Mouse (Mus musculus) left cerebral cortex, adult 18-20 months (tissue): ENCODE results near the gene Gprc5a. TPM values are rescaled to one million over a fixed set of nuclear protein-coding genes. Genes with fewer than 3 reads are reported as not detected.

Experiments
- DNase-seq, 2 experiments: peaks; one replicate each; pipeline ENCODE4 v3.0.0; 2021 to 2022; ENCODE audit warnings: low spot score in 2 of 2, mixed read lengths in 1 of 2
- long read RNA-seq, 2 experiments: library from polyadenylated mRNA; stranded (forward); transcript quantifications; one replicate each; pipeline ENCODE4 v2.0.0; 2021
- total RNA-seq, 2 experiments: library from RNA; stranded (reverse); gene quantifications; 2 replicates each; pipeline ENCODE4 v1.2.3; 2021

Gprc5a gene
- total RNA-seq: under 1 TPM; 0.26 to 0.79 TPM
- long read RNA-seq, experiment 1, partial matches to known transcripts: 0 of 2 reads
- long read RNA-seq, experiment 1, other reads (novel, unspliced or antisense): 0 of 2 reads
- long read RNA-seq, experiment 2, partial matches to known transcripts: 1 of 2 reads
- long read RNA-seq, experiment 2, other reads (novel, unspliced or antisense): 0 of 2 reads

DNA sequence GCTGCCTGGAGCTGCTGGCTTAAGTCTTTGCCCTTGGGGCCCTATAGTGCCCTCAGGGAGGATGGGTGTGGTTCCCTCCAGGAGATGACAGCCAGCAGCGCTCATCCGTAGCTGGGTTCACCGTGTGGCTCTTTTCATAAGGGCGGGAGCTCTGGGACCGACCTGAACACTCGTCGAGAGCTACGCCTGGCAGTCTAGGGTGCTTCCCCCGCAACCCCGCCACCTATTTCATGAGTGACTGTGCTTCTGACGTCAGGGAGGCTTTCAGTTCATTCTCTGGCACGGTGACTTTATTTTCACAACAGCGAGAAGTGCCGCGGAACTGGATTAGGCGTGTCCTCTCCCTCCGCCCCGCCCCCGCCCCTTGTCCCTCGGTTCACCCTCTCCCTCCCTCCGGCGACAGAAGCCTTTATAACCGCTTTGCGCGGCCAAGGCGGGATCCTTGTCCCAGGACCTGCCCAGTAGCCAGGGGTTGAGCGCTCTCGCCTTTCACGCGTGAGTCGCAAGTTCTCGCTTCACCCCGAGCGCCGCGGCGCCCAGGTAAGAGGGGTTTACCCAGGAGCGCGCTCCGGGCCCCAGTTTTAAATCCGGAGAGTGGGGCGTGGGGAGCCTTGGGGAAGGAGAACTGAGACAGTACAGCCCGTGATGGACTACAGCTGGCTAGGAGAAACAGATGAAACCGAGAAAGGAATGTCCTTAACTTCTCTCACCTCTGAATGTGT, at the start of gene Gprc5a:
TSS of gene Gprc5a (plus strand) at position 416 of the 722 bp plus-strand sequence.
- peak in 1 of 2 experiments; percentile 13 for DNase-seq

- DNase-seq: no peak
These were observed 48.2 kb upstream of the Gprc5a start for GRCm38 (mm10) chr6:135017211-135017610.

- DNase-seq: no peak
These were observed 45.9 kb upstream of the Gprc5a start for GRCm38 (mm10) chr6:135019564-135019963.

GRCm38 (mm10) chr6:135021633-135022032, 43.8 kb upstream of the Gprc5a start:
- no peak for DNase-seq

DNA sequence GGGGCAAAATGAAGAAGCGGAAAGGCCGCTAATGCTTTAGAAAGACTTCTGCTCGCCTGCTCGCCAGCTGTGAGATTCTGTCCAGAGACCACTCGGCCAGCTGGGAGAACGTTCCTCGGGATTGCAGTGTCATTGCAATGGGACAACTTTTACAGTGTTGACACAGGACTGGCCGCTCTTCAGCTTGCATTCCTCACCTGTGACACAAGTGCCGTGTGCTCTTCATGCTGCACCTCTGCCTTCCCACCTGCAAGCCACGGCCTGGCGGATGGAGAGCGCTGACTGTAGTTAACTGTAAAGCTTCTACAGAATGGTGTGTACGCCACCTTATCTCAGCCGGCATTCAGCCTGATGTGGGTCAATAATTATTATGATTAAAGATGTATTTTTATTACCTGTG, 42.1 kb upstream of the Gprc5a start:
- DNase-seq: no peak

DNA sequence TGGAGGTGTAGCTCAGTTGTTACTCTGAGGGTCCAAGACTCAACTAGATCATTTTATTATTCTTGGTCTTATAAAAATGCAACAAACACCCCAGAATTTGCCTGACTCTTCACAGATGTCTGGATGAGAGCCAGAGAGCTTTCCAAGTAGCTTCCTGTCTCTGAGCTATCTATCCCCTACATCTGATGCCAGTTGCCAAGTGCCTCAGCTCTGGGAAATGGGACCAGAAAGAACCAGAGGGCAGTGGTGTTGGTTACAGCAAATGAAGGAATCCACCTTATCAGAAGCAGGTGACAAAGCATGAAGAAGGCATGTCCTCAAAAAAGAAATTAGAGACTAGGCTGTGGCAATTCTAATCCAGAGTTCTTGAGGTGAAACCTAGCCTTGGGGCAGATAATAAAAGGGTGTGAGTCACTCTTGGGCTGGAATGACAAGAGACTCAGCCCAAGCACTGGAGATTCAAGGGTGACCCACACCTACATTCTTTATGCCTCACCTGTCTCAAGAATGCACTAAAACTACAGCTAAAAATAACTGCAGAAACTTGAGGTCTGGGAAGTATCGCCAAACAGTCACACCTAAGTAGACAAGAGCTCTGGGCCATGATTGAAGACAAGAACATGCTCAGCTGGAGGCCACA, 40.5 kb upstream of the Gprc5a start:
- no peak for DNase-seq

DNA sequence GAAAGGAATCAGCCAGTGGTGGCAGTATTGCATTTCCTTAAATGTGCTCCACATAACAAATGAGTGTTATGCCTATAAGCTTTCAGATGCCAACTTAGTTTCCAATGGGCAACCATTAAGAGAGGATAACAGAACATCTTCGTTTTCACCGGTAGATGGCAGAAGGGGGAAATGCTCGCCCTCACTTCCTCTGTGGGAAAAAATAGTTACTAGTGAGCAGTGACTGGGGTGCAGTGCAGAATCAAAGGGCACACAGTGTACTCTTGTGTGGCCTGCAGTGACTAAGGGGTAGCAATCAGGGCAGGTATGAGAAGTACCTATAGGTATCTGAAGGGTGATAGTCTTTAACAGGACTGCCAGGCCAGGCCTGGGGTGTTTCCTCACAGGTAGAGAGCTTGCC, 39.2 kb upstream of the Gprc5a start:
- peak in 1 of 2 experiments; percentile 12 for DNase-seq

DNA sequence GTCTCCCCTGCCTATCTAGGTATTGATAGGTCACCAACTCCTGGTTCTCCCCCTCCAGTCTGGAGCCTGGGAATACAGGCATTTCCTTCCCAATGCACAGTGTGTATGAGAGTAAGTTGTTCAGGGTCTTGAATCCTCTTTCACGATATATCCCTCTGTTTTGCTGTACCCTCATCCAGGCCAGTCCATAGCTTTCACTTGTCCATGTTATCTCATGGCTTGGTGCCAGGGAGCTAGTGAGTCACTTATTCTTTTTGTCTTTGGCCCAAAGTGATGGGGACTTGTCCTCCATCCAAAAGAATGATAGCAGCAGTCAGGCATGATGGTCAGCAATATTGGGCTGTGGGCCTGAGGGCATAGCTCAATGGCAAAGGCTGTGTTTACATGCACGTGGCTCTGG, 38.7 kb upstream of the Gprc5a start:
- no peak for DNase-seq

GRCm38 (mm10) chr6:135029246-135029645, 36.2 kb upstream of the Gprc5a start:
- no peak for DNase-seq

DNA sequence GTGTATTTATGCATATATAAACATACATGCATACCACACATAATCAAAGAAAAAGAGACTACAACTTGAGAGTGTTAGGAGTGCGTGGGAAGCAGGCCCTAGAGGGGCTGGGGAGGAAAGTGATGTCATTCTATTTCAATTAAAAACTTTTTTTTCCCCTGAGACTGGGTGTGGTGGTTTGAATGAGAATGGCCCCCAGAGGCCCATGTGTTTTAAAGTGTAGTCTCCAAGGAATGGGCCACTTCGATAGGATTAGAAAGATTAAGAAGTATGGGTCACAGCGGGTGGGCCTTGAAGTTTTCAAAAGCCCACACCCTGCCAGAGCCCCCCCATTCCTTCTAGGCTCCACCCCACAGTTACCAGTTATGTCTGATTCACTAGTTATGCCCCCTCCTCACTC, 26.8 kb upstream of the Gprc5a start:
- no peak for DNase-seq

GRCm38 (mm10) chr6:135040275-135040871, 25.1 kb upstream of the Gprc5a start:
- DNase-seq: no peak

GRCm38 (mm10) chr6:135041930-135042329, 23.5 kb upstream of the Gprc5a start:
- no peak for DNase-seq

DNA sequence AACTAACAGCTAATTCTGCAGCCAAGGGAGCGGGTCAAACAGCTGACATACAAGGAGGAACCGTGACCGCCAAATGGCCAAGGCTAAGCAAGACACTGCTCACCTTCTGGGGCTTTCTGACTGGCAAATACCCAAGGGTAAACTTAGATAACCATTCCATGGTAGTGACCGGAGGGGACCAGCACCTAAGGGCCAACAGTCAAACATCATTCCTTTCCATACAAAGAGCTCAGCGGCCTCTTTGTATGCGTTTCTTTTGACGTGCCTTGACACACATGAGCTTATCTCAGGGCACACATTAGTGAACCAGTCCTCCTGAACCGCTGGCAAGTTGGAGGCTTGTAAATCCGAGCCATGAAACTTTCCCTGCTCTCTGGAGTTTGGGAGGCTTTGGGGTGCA, 18.2 kb upstream of the Gprc5a start:
- DNase-seq: no peak

DNA sequence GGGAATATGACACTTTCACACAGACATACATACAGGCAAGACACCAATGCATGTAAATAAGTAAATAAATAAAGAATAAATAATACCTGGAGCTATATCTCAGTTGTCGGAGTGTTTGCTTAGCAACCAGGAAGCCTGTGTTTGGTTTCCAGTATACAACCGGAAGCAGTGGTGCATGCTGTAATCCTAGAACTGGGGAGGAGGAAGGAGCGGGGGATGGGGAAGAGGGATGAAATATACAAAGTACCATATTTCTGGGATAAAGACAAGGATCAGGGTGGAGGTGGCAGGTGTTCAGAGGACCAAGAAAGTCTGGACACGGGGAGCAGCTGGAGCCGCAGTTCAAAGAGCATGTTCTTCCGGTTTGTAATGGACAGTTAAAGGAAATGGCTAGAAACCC, 16.9 kb upstream of the Gprc5a start:
- DNase-seq: no peak

DNA sequence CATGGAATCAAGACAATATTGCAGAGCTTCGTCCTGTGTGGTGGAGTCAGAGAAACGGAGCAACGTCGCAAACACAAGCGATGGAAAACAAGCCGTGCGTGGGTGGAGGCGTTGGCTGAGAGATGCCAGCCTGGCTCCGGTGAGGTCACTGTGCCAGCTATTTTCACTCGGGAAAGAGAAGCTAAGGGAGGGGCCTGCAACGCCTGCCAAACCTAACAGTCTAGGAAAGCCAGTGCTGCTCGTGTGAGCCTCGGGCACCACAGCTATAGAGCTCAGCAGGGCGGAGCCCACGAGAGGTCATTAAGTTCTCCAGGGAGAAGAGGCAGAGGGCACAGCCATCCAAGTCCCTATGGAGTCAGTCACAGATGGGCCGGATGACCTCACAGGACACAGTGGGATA, 16.5 kb upstream of the Gprc5a start:
- no peak for DNase-seq

GRCm38 (mm10) chr6:135053789-135054188, 11.7 kb upstream of the Gprc5a start:
- no peak for DNase-seq

- no peak for DNase-seq
These were observed 9.6 kb upstream of the Gprc5a start for GRCm38 (mm10) chr6:135055882-135056281.

GRCm38 (mm10) chr6:135060728-135061127, 4.7 kb upstream of the Gprc5a start:
- no peak for DNase-seq

DNA sequence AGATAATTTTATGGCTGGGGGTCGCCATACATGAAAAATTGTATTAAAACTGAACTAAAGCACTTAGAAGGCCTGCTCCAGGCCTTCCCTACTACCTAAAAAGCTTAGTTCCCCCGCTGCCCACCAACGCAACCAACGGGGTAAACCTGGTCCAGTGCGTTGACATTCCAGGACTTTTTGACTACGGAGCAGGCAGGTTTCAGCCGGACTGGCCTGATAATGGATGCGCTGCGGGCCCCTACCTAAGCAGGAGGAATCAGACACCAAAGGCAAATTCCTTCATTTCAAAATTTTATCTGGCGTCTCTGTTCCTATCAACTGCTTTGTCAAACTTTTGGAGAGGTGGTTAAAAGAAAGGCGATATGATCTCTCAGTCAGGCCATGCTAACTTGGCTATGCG, 830 bp upstream of the Gprc5a start:
- no peak for DNase-seq

DNA sequence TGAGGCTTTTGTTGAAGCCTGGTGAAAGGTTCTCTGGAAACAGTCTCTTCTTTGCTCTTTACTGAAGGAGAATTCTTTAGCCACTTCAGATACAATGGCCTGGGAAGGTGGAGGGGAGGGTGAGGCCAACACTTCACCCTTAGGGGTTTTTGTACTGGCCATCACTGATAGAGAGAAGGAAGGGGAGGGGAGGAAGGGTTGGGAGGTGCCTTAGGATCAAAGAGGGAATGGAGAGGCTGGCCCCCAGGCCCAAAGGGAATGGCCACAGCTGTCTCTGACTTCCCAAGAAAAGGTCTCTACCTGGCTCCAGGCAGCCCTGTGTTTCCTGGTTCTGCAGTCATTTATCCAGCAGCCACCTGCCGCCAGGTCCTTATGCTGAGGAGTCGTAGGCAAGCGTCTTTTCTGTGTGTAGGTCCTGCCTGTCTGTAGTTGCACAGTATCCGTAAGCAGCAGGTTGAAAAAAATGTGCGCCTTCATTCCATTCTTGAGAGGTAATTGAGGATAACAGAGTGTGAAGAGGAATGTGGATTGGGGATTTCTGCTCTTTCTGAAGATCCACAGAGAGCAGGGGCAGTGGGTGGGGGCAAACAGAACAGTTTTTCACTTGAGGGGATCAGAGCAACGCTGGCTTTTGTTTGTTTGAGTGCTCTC, 1.5 kb downstream of the Gprc5a start:
- DNase-seq: no peak

DNA sequence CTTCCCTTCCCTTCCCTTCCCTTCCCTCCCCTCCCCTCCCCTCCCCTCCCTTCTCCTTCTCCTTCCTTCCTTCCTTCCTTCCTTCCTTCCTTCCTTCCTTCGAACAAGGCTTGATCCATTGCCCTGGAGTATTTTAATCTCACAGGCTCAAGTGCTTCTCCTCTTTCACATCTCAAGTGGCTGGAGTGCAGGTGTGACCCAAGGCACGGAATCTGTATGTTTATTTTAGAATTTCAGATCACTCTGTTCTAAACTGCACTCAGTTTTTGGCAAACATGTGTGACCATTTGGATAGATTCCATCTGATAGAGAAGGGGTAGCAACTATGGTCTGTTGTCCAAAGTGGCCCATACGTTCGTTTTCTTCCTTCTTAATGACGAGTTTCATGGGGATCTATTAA, 2.8 kb downstream of the Gprc5a start:
- no peak for DNase-seq

DNA sequence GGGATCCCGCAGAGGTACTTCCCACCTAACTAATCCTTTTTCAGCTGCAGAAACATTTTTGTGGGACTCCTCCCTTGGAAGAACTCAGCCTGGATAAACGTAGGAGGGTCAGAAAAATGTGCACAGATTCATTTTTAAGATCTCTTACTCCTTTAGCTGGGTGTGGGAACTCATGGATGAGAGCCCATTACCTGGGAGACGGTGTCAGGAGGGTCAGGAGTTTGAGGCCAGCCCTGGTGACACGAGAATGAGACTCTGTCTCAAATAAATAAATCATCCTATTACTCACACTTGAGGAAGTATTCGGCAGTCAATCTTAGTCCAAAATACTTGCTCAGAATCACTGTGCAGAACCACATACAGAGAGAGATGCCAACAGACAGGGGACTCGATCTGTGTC, 4.4 kb downstream of the Gprc5a start:
- DNase-seq: no peak
